Mouse (Mus musculus): ENCODE measurements around the gene Tes3-ps. TPM values are rescaled to one million over a fixed set of nuclear protein-coding genes. Genes with fewer than 3 reads are reported as not detected.

The Tes3-ps gene
- total RNA-seq, 1 experiment from 2014 or later, result 10.0 TPM

DNA sequence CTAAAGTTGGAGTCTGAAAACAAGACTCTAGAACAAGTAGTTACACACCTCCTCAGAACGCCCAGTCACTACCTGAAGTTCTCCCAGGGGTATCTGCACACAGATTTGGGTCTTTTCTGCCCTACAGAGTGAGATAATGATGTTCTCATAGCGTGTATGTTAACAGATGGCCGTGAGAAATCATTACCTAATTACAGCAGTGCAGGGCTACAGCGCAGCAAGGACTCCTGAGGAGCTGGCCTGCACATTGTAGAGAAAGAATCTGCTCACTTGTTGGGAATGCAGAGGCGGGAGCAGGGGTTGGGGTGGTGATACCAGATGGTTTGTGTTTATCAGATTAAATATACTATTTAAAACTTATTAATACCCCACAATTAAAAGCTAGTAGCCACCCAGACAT, 12.6 kb upstream of the Tes3-ps start:
- no peak for ATAC-seq (replicated peaks; ENCODE audit: low read depth, poor library complexity, severe bottlenecking)

DNA sequence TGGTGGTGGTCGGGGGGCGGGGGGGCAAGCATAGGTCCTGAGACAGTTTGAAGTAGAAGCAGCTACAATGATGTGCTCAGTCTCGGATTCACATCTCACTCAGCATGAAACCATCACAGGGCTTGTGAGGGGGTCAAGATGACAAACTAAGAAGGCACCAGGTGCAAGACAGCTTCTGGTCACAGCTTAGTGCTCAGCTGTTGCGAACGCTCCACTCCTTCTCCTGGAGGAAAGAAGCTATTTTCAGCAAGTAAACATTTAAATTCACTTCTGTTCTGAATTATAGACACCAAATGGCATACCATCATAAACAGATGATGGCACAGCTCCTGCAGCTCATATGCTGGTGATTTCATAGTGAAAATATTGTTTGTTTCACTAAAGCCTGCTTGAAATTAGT, 7.7 kb upstream of the Tes3-ps start:
- ATAC-seq (replicated peaks; ENCODE audit: low read depth, poor library complexity, severe bottlenecking), result no peak

DNA sequence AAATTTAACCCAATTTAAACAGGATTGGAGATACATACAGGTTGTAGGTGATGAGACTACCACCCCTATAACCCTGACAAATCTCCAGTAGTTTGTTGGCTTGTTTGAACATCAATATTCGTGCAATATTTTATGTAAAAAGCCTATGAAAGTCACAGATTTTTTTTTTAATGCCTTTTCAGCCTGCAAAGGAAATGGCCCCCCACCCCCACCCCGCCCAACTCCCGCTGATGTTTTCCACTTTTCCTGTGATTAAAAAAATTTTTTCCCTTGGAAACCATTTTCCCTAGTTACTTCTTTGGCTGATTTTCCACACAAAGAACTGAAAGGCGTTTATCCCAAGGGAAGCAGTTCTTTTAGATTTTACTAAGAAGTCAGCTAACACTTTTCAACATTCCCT, 11.4 kb downstream of the Tes3-ps start, which contains the start of gene Ecm2:
Ecm2 (plus strand) TSS at position 301 of the 400 bp plus-strand sequence.
- no peak for ATAC-seq (replicated peaks; ENCODE audit: low read depth, poor library complexity, severe bottlenecking)

DNA sequence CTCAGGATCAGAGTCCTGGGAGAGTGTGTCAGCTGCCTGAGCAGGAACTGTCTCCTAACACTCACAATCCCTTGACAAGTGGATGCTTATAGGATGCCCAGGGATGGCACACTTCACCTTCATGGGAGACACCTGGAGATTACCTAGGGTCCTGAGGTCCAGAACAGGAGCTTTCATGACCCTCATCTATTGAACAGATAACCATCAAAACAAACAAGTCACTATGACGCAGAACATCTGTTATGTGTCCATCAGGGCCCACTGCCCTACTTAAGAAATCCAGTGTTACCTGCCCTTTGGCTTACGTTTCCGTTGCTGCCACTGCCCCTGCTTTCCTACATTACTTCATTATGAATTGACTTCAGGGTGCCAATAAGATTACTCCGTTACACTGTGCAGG, 12.7 kb downstream of the Tes3-ps start:
- ATAC-seq (replicated peaks; ENCODE audit: low read depth, poor library complexity, severe bottlenecking), result no peak

- no peak for ATAC-seq (replicated peaks; ENCODE audit: low read depth, poor library complexity, severe bottlenecking)
Measured at GRCm38 (mm10) chr13:49507176-49507575, 14.1 kb downstream of the Tes3-ps start.

DNA sequence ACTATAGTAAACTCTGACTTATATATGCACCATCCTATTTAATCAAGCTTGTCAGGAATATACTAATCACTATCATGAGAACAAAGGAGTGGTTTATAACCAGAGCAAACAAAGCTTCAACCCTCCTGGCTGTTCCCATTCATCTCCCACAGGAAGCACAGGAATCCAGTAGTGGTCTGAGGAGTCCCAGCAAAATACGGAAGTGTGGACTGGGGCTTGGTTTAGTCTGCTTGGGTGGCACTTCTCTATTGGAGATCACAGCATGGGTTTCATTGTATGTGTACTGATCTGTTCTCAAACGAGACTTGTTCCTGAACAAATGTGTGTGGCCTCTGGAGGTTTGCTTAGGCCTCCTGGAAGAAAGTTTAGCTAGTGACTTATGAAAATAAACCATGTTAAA, 25.6 kb downstream of the Tes3-ps start:
- peak; percentile 36; the same call in 1 of the 2 replicates for ATAC-seq (replicated peaks; ENCODE audit: low read depth, poor library complexity, severe bottlenecking)

DNA sequence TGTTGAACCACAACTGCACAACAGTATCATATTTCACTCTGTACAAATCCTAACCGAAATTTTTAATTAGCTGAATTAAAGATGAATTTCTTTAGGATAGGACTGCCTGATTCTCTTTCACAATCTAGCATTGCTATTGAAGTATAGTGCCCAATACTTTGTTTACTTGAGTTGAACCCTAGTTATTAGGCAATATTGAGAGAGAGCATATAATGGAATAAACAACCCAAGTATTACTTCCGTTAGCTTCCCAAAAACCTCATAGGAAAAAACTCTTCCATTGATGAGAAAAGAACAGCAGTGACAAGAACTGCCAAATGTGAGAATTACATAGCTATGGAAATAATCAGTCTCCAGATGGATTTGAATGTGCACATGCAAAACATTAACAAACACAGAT, 33.1 kb downstream of the Tes3-ps start:
- ATAC-seq (replicated peaks; ENCODE audit: low read depth, poor library complexity, severe bottlenecking), result no peak

DNA sequence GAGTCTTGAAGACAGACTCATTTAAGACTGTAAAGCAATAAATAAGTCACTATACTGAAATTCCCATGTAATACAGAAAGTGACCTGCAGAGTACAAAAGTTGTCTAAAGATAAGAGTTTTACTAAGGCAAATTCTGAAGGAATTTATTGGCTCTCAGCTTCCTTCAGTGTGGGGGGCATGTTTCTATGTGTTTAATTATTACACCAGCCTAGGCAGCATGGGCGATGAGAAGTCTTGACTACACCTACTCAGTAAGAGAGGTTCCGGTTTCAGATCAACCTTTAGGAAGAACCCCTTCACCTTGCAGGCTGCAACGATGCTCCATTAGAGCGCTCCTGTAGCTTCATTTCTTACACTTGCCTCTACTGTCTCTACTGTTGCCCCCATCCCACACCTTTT, 37.5 kb downstream of the Tes3-ps start:
- ATAC-seq (replicated peaks; ENCODE audit: low read depth, poor library complexity, severe bottlenecking), result no peak

DNA sequence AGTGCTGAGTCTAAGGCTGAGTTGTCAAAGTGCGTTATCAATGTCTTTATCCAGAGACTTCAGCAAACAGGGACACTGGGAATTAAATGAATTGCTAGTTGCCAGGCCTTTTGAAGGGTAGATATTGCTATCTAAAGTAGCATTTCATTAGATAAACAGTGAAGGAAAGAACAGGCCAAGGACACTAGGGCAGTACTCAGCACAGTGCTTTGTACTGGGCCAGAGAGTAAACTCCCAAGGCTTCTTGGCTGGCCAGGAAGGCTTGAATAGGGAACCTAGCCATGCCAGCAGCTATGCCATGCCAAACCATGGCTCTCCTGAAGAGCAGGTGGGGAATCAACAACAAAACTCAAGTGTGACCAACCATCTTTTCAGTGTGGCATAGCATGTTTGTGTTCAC, 43.8 kb downstream of the Tes3-ps start:
- ATAC-seq (replicated peaks; ENCODE audit: low read depth, poor library complexity, severe bottlenecking), result no peak

GRCm38 (mm10) chr13:49538693-49539092, 45.6 kb downstream of the Tes3-ps start:
- no peak for ATAC-seq (replicated peaks; ENCODE audit: low read depth, poor library complexity, severe bottlenecking)

- ATAC-seq (replicated peaks; ENCODE audit: low read depth, poor library complexity, severe bottlenecking), result no peak
Measured at GRCm38 (mm10) chr13:49544279-49544678, 51.2 kb downstream of the Tes3-ps start, which contains the start of gene Aspn. Aspn (plus strand) TSS chr13:49544443.

DNA sequence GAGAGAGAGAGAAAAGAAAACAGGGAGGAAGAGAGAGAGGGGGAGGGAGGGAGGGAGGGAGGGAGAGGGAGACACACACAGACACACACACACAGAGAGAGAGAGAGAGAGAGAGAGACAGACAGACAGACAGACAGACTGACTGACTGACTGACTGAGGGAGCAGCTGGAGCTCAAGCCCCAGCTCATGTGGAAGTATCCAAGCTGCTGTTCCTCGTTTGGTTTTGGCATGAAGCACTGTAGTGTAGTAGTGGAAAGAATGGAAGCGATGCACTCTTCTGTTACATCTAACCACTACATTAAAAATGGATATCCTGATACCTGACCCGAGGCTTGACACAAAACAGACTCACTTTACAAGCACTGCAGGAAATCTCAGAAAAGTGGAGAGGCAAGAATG, 52.5 kb downstream of the Tes3-ps start:
- ATAC-seq (replicated peaks; ENCODE audit: low read depth, poor library complexity, severe bottlenecking), result no peak

Other genes starting within 250 kb of the Tes3-ps start
- gene Susd3, start 244.6 kb upstream of the Tes3-ps start, total RNA-seq (2017), result 1.4 and 4.2 TPM in 2 replicates
- 8.8 and 11.9 TPM in 2 replicates for gene Fgd3, start 173.0 kb upstream of the Tes3-ps start, total RNA-seq (2017)
- gene Bicd2, start 151.7 kb upstream of the Tes3-ps start, total RNA-seq (2017), result 20.4 and 24.3 TPM in 2 replicates
- 8.4 and 11.3 TPM in 2 replicates for gene Ippk, start 72.1 kb upstream of the Tes3-ps start, total RNA-seq (2017)
- gene Ecm2, start 11.5 kb downstream of the Tes3-ps start, total RNA-seq (2017), result 0.09 and 0.10 TPM in 2 replicates
- gene Aspn, start 51.1 kb downstream of the Tes3-ps start, total RNA-seq (2017), result not detected in 2 replicates
- not detected in 2 replicates for gene Omd, start 89.1 kb downstream of the Tes3-ps start, total RNA-seq (2017)
- 0.37 and 0.39 TPM in 2 replicates for gene Ogn, start 114.7 kb downstream of the Tes3-ps start, total RNA-seq (2017)
- gene Cenpp, start 159.5 kb downstream of the Tes3-ps start, total RNA-seq (2017), result 31.6 and 40.2 TPM in 2 replicates
- gene Nol8, start 159.8 kb downstream of the Tes3-ps start, total RNA-seq (2017), result 55.2 and 79.7 TPM in 2 replicates
- 87.6 and 88.7 TPM in 2 replicates for gene Iars, start 188.8 kb downstream of the Tes3-ps start, total RNA-seq (2017)

Measured in common myeloid progenitor, adult 5-6 weeks (primary cell).